Mouse (Mus musculus) heart, postnatal 4 days (tissue): ENCODE results near the gene Jade1. TPM values are rescaled to one million over a fixed set of nuclear protein-coding genes. Genes with fewer than 3 reads are reported as not detected.

Experiments used
- DNase-seq: peaks from one replicate; pipeline ENCODE4 v3.0.0; 2021
- total RNA-seq, 2 experiments: library from RNA; stranded (reverse); gene quantifications; 2 replicates each; pipeline ENCODE4 v1.2.3; 2021

Gene Jade1
- 10 to 100 TPM; 37.8 to 43.5 TPM for total RNA-seq

DNA sequence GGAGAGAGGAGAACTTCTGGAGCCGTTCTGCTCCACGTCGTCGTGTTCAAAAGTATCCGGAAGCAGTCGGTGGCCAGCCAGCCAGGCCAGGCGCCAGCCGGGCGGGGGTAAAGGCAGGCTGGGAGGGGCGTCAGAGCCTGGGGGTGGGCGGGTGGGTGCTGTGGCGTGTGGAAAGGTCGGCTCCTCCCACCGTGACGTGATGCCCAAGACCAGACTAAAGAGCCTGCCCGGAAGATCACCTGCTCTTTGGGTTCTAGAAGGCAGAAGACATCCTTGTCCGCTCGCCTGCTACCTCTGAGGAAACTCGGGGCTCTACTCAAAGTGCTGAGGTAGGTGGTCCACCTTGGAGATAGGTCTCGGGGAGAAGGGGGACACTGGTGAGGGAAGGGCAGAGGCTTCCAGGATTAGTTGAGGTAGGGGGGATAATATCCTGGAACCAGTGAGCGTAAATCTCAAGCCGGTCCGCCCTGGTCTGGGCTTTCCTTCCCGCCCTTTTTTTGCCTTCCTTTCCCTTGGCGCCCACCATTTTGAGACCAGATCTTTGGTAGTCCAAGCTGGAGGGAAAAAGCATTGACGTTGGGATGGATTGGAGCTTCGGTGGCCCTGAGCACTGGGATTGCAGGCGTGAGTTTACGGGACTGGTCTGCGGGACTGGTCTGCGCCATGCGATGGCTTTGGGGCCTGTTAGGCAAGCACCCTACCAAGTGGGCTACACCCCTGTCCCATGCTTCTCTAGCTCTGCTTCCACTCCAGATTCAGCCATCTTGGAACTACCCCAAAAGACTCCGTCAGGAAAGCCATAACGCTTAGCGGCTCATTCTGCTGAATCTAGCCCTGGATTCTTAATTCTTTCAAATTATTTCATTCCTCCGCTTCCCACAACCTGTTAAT lies at the start of gene Jade1:
TSS of gene Jade1 (plus strand) at position 241 of the 891 bp plus-strand sequence.
- no peak for DNase-seq

DNA sequence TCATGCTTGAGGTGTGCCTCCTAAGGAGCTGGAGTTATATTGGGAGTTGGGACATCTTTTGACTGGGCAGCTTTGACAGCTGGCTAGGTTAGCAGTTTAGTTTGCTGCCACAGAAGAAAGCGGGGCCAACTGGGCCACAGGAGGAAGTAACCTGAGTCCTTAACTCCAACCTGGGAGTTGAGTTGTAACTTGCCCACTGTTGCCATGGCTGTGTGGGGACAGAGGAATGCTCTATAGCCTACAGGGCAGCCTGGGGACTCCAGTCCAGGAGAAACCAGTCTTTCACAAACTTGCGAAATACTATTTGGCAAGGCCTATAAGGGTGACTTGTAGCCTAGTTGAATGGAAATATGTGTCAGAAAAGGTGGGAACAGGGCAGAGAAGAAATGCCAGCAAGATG lies 46.1 kb upstream of the Jade1 start:
- no peak for DNase-seq

DNA sequence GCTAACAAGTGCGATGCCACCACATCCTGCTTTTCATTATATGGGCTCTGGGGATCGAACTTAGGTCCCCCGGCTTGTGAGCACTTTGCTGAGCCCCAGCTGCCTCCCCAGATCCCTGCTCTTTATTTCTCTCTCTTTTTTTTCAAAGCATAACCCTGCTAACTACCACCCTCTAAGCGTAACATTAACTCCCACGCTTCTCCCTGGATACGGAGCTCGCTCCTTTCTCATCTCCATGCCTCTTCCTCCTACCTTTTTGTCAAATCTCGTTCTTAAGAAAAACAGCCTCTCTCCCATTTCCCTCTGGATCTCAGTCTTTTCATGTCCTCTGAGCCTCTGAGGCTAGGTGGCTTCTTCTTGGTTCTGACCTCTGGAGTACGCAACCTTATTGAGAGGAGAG lies 45.3 kb upstream of the Jade1 start:
- no peak for DNase-seq

DNA sequence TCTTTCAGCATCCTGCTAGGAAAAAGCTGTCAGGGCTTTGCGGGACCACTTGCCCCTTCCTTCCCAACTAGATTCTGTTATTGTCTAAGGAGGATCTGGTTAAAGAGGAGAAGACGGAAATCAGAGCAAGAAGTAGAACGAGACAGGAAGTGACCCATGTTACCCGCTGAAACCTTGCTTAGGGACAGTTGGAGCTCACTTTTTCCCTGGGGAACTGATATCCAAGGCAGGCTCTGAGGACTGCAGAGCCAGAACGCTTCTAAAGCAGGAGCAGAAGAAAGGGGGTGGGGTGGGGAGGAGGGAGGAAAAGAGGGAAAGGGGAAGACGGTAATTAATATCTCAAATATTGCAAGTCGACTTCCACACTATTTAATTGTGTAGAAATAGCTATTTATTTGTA lies 44.8 kb upstream of the Jade1 start:
- DNase-seq: no peak

DNA sequence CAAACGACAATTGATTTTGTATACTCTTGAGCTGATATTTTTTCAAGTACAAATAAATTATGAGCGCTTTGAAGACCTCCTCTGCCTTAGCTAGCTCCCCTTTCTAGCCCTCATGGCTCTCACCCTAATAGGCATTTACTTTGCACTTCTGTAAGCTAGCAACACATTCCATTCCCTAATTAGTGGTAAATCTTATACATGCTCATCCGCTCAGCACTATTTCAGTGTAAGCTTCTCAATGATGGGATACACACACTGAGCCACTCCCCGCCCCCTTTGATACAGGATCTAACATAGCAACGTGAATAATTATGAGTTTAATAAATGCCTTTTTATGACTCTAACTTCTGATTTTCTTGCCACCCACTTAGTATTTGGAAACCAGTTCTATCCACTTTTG lies 41.5 kb upstream of the Jade1 start:
- no peak for DNase-seq

DNA sequence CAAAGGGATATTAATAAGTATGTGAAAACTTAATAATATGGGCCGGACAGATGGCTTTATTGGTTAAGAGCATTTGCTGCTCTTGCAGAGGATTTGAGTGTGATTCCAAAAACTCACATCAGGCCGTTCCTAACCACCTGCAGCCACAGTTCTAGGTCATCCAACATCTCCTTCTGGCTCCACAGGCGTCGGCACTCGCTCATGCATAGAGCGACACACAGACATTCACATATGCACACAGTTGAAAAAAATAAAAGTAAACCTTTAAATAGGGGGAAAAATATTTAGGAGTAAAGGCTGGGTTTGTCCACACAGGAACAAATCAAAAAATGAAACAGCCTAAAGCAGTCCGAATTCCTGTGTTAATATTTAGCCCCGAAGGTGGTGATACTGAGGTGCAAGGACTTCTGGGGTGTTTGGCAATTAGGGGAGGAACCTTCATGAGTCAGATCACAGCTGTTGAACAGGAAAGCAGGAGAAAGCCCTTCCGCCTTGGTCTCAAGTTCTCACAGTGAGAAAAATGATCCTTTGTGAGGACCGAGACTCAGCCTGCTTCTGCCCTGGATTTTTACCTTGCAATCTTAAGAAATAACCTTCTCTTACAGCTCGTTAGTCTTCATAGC lies 40.7 kb upstream of the Jade1 start:
- no peak for DNase-seq

DNA sequence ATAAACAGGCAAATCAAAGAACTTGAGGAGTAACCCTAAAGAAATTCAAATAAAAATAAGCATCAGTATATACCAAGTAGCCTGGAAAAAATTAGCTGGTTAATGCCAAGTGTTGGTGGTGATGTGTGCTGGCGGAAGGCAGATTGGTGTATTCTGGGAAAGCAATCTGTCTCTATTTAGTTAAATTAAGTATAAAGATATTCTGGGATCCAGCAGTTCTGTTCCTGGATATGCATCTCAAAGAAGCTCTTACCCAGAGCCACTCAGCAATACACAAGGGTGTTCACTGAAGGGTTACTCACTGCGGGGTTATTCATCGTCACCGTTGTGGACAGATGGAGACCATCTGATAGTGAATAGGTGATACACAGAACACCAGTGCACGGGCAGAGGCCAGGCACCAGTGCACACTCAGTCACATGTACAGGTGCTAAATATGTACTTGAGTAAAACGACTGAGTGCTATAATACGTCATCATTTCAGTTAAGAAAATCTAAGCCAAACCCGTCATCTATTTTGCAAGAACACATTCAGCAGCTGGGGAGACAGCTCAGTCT lies 38.5 kb upstream of the Jade1 start:
- DNase-seq: no peak

DNA sequence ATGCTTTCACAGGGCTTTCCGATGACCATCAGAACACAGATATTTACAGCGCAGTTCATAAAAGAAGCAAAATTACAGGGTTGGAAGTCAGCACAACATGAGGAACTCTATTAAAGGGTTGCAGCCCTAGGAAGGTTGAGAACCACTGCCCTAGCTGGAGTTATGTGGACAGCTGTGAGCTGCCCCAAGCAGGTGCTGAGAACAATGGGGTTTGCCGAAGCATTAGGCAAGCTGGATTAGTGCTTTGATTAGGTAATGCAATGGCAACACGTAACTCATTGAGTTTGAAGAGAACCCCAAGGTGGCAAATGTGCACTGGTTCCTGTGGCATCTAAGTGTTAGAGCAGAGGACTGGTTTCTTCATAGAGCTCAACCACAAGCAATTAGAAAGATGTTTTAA lies 34.6 kb upstream of the Jade1 start:
- DNase-seq: no peak

DNA sequence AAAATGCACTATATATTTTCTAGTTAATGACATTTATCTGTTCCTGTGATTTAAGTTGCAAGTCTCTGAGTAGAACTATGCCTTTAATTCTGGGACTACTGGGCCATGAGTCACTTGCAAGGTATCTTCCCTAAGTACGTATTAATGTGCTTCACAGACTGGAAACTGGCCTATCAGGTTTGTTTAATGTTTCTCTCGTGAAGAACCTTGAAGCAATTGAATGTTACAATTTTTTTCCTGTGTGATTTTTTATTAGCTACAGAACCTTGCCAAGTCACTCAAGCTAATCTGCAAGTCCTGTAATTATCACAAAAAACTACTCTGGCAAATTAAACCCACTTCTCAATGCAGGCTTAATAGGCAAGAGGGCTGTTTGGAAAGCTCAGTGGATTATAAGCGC lies 33.8 kb upstream of the Jade1 start:
- DNase-seq: no peak

DNA sequence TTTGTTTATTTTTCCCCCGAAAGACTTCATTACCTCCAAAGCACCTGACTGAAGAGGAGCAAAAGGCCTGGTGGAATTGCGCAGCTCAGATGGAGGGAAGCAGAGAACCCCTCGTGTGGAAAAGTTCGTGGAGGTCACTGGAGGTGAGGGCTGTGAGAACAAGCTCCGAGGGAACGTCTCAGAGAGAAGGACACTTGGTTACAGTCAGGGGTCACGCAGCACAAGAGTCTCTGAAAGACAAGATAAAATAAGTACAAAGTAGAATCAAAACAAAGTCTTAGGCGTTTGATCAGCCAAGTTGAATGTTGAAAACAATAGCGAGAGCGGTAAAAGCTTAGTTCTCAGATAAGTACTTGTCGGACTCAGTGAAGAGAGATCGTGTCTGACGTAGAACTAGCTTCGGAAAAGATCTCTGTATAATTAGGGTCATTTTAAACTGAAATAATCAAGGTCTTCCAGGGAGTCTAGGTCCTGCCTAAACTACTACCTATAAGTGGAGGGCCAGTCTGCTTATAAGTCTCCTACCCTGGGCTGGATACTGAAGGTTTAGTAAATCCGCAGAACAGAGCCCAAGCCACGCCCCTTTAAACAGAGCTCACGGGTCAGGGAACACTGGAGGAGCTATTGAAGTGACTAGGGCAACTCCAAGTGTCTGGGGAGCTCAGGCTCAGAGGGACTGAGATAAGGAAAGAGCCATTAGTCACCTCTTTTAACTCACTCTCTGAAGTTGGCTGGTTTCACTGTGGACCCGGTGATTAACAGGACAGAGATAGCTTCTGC lies 33.1 kb upstream of the Jade1 start:
- peak; percentile 18 for DNase-seq

DNA sequence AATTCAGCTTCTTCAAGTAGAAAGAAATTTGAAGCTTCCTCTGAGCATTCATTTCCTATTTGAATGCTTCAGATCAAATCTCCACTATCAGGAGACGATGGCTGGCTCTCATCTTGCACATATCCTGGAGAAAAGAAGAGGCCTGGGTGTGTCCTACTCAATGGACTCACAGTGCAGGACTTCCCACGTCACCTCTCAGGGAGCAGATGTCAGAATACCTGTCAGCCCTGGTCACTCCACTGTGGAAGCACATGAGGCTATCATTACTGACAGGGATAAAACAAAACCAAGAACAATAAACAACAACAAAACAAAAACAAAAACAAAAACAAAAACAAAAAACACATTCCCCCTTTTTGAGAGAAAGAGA lies 32.5 kb upstream of the Jade1 start:
- DNase-seq: no peak

DNA sequence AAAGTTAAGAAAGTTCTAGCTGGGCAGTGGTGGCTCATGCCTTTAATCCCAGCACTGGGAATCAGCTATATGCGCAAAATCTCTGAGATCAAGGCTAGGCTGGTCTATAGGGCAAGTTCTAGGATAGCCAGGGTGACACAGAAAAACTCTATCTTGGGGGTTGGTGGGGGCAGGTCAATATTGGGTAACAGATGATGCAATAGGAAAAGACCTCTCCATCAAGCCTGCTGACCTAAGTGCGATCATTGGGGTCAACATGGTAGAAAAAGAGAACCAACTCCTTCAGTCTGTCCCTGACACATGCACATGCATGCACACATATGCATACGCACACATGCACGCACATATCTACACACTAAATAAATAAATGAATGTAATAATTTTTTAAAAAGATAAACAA lies 32.1 kb upstream of the Jade1 start:
- no peak for DNase-seq

DNA sequence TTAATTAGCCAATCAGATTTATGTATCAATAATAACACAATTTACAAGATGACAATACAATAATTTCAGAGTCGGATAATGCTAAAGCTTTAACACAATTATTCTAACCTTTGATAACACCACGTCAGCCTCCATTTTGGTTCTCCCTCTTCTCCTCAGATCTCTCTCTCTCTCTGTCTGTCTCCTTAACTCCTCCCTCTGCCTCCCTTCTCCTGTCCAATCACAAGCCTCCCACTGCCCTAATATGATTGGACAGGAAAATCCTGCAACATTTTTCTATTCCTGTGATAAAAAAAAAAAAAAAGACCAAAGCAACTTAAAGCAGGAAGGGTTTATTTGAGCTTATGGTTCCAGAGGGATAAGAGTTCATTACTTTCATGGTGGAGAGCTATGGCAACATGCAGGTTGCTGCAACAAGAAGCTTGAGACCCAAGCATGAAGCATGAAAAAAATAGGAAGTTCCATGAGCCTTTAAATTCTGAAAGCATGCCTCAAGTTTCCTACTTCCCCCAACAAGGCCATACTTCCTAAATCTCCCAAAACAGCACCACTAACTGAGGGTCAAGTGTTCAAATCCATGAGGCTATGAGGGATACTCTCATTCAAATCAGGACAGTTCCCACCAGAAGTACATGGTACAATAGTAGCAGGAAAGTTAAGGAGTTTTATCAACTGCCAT lies 27.1 kb upstream of the Jade1 start:
- no peak for DNase-seq

DNA sequence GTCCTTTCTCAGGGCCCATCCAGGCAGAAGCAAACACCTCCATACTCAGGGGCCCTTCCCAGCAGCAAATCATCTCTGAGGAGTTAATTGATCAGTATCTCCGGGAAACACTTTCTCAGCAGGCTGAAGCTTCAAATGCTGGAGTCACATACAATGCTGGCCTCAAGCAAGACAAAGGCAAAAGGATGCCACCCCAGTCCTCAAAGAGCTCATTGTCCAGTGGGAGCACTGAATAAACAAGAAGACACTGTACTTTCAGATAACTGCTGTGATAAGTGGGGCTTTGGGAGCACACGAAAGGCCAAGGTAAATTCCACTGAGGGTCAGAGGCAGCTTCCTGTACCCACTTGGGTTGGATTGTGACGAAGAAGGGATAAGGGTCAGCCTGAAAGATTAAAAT lies 25.4 kb upstream of the Jade1 start:
- DNase-seq: no peak

DNA sequence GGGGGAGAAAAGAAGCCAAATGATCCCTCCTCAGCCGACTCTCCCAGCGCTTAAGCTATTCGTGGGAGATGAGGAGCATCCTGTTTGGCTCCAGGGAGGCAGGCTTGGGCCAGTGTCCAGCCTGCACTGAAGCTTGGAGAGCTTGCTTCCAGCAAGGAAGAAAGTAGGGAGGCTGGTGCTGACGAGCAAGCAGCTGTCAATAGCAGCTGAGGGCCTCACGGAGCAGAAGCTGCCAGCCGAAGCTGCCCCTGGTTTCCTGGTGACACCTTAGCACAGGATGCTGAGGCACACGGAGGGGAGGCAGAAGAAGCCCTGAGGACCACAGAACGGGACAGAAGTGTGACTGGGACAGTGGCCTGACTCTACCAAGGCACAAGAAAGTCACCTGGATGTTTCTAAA lies 24.0 kb upstream of the Jade1 start:
- DNase-seq: peak; percentile 40

DNA sequence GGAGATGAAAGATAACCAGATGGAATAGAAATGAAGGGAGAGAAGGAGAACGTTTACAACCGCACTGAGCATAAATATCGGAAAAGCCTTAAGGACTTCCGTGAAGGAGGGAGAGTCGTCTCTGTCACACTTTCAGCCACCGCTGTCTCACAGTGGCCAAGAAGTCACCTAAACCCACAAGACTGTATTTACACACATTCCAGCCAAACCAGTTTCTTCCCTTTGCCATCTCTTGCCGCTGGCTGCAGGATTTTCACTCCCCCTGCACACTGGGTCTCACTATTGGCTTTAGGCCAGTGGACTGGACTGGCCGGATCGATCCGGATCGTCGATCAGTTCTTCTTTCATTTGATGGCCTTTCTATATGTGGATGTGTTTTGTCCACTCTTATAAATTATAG lies 23.4 kb upstream of the Jade1 start:
- DNase-seq: no peak

DNA sequence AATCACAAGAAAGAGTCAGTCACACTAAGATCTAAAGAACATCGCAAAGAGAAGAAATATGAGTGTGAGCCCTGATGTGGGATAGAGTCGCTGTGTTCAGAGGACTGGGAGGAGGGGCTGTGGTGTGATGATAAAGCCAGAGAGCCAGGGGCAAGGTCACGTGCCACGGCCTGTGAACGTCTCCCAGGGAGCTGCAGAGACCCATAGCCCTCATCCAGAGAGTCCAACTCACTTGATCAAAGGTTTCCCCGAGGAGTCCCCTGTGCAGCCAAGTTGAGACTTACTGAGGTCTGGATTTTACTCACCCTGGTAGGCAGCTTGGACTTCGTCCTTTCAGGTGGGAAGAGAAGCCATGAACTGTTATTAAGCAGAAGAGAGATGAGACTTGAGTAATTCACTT lies 21.9 kb upstream of the Jade1 start:
- DNase-seq: no peak

DNA sequence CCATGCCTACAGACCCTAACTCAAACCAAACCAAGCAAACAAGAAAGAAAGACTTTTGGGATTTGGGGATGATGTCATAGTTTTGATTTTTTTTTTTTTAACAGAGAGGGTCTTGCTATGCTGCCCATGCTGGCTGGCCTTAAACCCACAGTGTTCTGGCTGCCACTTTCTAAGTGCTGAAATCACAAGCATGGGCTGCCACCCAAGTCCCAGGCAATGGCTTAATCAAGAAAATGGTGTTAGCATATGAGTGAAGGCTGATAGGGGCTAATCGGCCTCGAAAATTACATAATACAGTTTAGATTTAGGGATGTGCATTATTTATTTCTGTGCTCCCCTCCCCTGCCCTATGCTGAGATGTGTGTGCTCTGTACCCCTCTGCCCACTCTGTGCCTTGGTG lies 17.6 kb upstream of the Jade1 start:
- DNase-seq: no peak

DNA sequence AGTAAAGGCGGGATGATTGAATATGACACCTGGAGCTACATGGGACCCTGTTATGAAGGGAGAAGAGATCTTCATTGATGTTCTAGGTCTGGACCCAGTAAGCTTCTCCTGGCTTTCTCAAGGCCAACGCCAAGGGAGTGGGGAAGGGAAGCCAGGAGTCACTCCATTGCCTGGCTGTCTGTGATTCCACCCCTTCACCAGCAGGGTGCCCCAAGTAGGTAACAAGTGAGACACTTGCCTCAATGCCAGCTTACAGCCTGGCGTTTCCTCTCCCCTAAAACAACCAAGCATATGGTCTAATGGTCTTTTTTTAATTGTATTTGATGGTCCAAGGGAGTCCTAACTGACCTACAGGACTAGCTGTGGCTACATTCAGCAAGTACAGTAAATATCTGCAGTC lies 14.2 kb upstream of the Jade1 start:
- DNase-seq: no peak

DNA sequence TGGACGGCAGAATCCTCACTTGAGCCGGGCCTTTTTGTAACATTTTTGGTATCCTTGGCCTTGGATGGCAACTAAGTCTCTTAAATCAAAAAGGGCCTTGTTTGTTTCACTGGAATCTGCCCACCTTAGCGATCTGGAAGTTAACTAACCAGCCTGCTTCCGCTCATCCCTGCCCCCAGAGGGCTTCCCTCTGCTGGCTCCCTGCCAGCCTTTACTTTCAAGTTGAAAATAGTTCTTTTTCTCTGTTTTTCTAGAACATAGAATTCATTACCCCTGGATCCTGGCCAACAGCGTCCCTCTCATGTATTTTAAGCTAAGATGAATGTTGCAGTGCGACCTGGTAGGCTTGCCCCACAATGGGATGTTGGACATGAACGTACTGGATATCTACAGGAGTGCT lies 11.1 kb upstream of the Jade1 start:
- peak; percentile 23 for DNase-seq

DNA sequence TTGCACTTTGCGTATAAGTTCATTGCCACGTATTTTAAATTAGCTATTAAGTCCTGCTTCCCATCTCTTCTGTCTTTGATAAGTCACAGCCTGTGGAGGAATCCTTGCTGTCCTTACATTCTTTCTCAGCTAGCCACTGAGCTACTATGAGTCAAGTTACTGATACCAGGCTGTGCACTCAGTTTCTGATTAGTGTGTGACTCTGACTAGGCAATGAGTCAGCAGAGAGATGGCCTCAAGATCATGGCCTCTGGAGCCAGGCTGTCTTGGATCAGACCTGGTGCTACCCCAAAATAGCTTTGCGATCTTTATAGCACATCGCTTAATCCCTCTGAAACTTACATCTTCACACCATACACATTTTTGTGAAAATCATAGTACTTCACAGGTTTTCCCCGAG lies 8.2 kb upstream of the Jade1 start:
- no peak for DNase-seq

DNA sequence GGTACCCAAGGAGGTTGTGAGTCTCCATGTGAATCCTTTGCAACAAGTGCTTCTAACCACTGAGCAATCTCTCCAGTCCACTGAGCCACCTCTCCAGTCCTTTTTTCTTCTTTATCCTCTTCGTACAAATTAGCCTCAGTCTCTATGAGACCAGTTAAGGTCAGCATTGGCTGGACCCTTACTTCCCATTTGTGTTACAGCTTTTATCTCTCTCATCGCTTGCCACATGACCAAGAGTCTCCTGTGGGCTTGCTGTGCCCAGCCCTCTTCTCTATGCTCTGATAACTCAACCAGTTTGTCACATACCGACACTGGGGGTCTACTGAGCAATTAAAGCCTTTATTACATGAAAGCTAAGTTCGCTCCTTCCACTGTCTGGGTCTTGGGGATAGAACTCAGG lies 7.3 kb upstream of the Jade1 start:
- no peak for DNase-seq

DNA sequence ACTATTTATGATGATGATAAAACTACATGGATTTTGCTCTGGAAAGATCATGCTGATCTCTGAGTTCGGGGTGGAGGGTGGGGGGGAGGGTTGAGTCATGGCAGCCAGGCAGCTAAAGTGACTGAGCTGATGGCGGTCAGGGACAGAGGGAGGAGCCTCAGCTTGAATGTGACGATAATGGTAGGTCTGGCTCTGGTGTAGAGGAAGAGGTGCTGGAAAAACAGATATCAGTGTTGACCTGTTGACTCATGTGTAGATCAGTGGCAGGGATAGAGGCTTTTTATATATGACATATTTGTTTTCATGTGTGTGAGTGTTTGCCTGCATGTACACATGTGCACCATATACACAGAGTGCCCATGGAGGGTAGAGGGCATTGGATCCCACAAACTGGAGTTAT lies 3.9 kb upstream of the Jade1 start:
- no peak for DNase-seq
